Mouse (Mus musculus) heart, adult 2 months (tissue): ENCODE data around the gene Copa.

ENCODE experiments used
- CTCF ChIP-seq: fragments of 200-600 bp; IDR thresholded peaks from 2 replicates; pipeline ENCODE4 v1.8.1; 2022; ENCODE audit warnings: antibody characterized with exemption, mild to moderate bottlenecking, moderate library complexity
- EP300 ChIP-seq: fragments of 200-500 bp; IDR thresholded peaks from 2 replicates; pipeline ENCODE4 v1.6.1; 2011; ENCODE audit warnings: low read depth, low read length, control low read depth; ENCODE audit not compliant: insufficient read depth
- POLR2A ChIP-seq: fragments of 200-500 bp; IDR thresholded peaks from 2 replicates; pipeline ENCODE4 v1.6.1; 2011; ENCODE audit warnings: mild to moderate bottlenecking, low read depth, low read length, control low read depth; ENCODE audit not compliant: insufficient read depth

DNA sequence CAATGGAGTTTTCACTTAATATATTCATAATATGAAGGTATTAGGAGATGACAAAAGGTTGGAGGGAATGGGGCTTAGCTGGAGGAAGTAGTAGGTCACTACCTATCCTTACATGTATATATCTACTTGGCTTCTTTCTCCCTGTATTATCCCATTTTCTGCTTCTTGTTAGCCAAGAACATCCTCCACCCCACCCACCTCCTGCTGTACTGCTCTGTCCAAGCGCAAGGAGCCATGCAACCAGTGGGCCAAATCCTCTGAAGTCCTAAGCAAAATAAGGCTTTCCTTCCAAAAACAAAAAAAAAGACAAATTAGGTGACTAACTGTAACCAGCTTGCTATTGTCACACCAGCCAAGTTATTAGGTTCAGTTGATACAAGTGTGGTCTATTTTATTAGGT, 58.5 kb downstream of the Copa start:
- TF ChIP-seq CTCF (no peak), POLR2A (no peak), EP300 (no peak)
